Mouse (Mus musculus): ENCODE results near the gene Gnb3.
"Not testable (repeated sequence)": the region's sequence is repeated elsewhere in the genome, so short reads cannot be mapped to it uniquely, and the experiment has no call there.

The Gnb3 gene

GRCm38 (mm10) chr6:124816611-124817010 is 23.5 kb downstream of the Gnb3 start:
- DNase-seq (ENCODE audit: inconsistent ontology term): no peak

GRCm38 (mm10) chr6:124814858-124815774 is 25.0 kb downstream of the Gnb3 start:
- DNase-seq (ENCODE audit: inconsistent ontology term): no peak

DNA sequence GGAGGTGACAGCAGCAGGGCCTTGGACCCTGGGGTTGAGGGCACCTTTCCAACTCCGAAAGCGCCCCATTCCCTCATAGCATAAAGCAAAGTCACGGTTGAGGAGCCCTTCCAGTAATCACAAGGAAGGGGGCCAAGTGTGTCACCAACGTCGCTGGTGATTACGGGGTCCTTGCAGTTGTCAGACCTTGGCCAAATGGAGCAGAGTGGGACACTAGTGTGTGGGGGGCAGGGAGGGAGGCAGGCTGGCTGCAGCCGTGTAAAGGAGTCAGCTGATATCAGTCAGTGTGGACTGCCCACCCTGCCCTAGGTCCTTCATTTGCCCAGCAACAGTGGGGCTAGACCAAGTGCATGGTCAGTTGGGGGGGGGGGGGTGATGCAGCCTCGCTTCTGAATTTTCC is 25.6 kb downstream of the Gnb3 start:
- DNase-seq (ENCODE audit: inconsistent ontology term): no peak

DNA sequence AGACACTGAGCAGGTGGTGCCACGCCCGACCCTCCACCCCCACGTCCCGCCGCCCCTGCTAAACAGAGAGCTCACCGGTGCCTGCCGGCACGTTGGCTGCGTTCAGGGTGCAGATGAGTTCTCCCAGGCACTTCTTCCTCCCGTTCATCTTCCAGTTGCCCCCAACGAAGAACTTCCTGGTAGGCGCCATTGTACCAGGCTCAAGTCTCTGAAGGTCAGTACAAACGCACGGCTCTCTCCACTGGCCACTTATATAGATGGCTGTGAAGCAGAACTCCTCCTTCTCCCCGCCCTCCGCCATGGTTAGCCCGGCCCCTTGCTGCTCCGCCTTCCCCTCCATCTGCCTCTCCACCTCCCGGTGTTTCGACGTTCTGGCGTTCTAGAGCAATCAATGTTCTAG is 26.1 kb downstream of the Gnb3 start, which contains the start of gene Tpi1:
Gene Tpi1, minus strand, starts transcription at position 364 of the 400 bp plus-strand sequence.
- peak; percentile 94 for DNase-seq (ENCODE audit: inconsistent ontology term)

DNA sequence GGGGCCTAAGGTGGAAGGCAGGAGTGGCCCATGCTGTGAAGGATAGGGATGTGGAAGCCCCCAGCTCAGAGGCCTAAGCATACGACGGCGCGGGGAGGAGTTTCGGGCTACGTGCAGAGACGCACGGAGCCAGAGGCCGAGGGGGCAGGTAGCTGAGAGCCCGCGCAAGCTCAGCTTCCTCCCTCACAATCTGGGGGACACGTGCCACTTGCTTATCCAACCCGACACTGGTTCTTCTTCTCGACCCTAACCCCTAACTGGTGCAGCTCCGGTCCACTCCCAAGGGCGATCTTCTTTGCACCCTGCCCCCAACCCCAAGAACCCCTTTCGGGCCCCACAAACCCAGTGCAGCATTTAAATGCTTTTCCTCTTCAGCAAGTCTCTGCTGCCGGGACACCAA is 26.6 kb downstream of the Gnb3 start:
- DNase-seq (ENCODE audit: inconsistent ontology term): peak; percentile 56

DNA sequence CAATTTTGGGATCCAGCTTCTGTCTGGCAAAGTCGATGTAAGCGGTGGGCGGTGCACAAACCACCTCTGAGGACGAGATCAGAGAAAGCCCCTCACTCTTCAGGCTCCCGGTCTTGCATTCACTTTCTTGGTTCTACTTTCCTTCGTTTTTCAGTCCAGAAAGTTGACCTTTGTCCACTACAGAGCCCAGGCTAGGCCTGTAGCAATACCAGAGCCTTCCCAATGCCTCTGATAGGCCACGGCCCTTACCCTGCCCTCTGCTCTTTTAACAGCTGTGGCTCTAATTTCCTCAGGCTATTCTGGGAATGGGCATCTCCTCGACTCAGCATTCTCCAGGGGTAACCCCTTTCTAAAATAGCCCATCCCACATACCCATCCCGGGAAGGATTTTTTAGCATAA is 27.2 kb downstream of the Gnb3 start:
- DNase-seq (ENCODE audit: inconsistent ontology term): no peak

DNA sequence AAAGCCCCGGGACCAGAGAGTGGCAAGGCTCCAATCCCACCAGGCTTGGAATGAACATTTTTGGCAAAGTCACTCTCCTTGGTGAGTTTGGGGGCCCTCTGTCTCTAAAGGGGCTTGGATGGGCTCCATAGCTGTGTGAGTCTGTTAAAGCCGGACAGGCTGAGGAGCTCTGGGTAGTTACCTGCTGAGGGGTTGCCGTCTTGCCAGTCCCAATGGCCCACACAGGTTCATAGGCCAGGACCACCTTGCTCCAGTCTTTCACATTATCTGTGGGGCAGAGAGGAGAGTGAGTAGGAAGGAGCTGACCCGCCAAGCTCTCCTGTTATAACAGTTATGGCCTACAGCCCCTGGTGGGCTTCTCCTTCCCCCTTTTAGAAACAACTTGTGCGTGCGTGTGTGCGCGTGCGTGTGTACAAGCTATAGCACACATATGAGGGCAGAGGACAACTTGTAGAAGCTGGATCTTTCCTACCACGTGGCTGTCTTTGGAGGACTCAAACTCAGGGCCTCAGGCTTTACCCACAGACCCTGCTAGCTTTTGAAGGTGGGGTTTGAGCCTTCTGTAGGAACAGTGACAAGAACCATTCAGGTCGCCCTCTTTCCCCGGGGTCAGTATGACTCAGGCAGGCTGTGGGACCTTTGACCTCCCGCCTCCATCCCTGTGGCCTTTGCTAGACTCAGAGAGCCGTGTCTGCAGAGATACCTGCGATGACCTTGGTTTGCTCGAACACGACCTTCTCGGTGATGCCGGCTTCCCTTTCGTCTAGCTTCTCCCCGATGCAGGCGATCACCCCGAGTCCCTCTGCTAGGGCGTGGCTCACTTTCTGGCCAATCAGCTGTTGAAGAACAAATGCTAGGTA is 28.1 kb downstream of the Gnb3 start:
- DNase-seq (ENCODE audit: inconsistent ontology term): no peak

GRCm38 (mm10) chr6:124811403-124811665 is 28.7 kb downstream of the Gnb3 start:
- DNase-seq (ENCODE audit: inconsistent ontology term): no peak

- not testable (repeated sequence) for DNase-seq (ENCODE audit: inconsistent ontology term)
Measured at GRCm38 (mm10) chr6:124810566-124811402, 29.3 kb downstream of the Gnb3 start.

DNA sequence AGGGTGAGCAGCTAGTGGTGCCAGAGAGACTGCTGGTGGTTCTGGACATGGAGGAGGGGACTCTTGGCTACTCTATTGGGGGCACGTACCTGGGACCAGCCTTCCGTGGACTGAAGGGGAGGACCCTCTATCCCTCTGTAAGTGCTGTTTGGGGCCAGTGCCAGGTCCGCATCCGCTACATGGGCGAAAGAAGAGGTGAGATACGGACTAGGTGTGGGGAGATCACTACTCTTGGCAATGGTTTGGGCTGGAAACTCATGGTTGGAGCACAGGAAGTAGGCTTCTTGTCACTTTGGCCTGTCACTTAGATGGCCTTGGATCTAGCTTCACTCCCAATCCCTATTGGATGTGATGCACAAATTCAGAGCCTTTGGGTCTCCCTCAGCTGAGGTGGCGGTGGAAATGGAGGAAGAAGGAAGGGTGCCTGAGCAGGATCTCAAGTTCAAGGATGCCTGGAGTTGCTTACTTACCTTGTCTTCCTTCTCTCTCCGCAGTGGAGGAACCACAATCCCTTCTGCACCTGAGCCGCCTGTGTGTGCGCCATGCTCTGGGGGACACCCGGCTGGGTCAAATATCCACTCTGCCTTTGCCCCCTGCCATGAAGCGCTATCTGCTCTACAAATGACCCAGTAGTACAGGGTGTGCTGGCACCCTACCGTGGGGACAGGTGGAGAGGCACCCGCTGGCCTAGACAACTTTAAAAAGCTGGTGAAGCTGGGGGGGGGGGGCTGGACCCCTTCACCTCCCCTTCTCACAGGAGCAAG is 30.1 kb downstream of the Gnb3 start:
- DNase-seq (ENCODE audit: inconsistent ontology term): no peak

GRCm38 (mm10) chr6:124809052-124809774 is 30.9 kb downstream of the Gnb3 start:
- peak; percentile 88 for DNase-seq (ENCODE audit: inconsistent ontology term)

GRCm38 (mm10) chr6:124808358-124809012 is 31.6 kb downstream of the Gnb3 start, which contains the start of gene Spsb2:
Gene Spsb2, plus strand, starts transcription at chr6:124808661.
- DNase-seq (ENCODE audit: inconsistent ontology term): peak; percentile 87

- no peak for DNase-seq (ENCODE audit: inconsistent ontology term)
Measured at GRCm38 (mm10) chr6:124807986-124808357, 32.1 kb downstream of the Gnb3 start.

DNA sequence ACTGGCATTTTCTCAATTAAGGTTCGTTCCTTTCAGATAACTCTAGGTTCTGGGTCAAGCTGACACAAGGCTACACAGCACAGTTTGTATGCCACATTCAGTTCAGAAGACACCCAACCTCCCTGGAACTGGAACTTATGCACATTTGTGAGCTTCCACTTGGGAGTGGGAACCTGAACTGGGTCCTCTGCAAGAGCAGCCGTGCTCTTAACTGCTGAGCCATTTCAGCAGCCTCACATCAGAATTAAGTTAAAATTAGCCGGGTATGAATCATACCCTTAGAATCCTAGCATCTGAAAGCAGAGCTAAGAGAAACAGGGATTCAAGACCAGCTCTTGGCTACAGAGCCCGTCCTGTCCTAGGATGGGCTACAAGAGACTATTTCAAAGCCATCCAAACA is 32.7 kb downstream of the Gnb3 start:
- DNase-seq (ENCODE audit: inconsistent ontology term): no peak

- no peak for DNase-seq (ENCODE audit: inconsistent ontology term)
Measured at GRCm38 (mm10) chr6:124806446-124807140, 33.5 kb downstream of the Gnb3 start.

GRCm38 (mm10) chr6:124805341-124806321 is 34.4 kb downstream of the Gnb3 start:
- peak; percentile 100 for DNase-seq (ENCODE audit: inconsistent ontology term)

GRCm38 (mm10) chr6:124804341-124804740 is 35.7 kb downstream of the Gnb3 start:
- DNase-seq (ENCODE audit: inconsistent ontology term): no peak

GRCm38 (mm10) chr6:124803691-124804090 is 36.4 kb downstream of the Gnb3 start:
- not testable (repeated sequence) for DNase-seq (ENCODE audit: inconsistent ontology term)

Data from Muller cell, postnatal 12 days (primary cell).